Mouse (Mus musculus) lung, embryonic 16.5 days (tissue): Measurements from ENCODE around the gene Cebpb. TPM values are rescaled to one million over a fixed set of nuclear protein-coding genes. Genes with fewer than 3 reads are reported as not detected.

Source experiments
- ATAC-seq: fragments of 200-750 bp; cut with Nextera tagmentation; 2 replicates; pipeline ENCODE4 v1.8.0; 2017; ENCODE audit warnings: low read depth, mild to moderate bottlenecking, moderate library complexity
- H3K27ac ChIP-seq: fragments of 300-500 bp; sonication (generic); 2 replicates; pipeline ENCODE4 v1.5.1; 2014; ENCODE audit warnings: mild to moderate bottlenecking, control low read depth, low read length
- H3K27me3 ChIP-seq: fragments of 300-500 bp; sonication (generic); 2 replicates; pipeline ENCODE4 v1.6.1; 2014; ENCODE audit warnings: low read depth, low read length, mixed read lengths; ENCODE audit not compliant: control insufficient read depth, insufficient read depth
- H3K36me3 ChIP-seq: fragments of 300-500 bp; sonication (generic); 2 replicates; pipeline ENCODE4 v1.6.1; 2014; ENCODE audit warnings: low read length; ENCODE audit not compliant: control insufficient read depth, insufficient read depth
- H3K4me1 ChIP-seq: fragments of 300-500 bp; sonication (generic); replicated peaks from 2 replicates; pipeline ENCODE4 v1.6.1; 2014; ENCODE audit warnings: low read length, mixed read lengths; ENCODE audit not compliant: control insufficient read depth, insufficient read depth
- H3K4me2 ChIP-seq: fragments of 300-500 bp; sonication (generic); 2 replicates; pipeline ENCODE4 v1.6.1; 2014; ENCODE audit warnings: low read depth, low read length, control low read depth
- H3K4me3 ChIP-seq: fragments of 300-500 bp; sonication (generic); 2 replicates; pipeline ENCODE4 v1.5.1; 2014; ENCODE audit warnings: mild to moderate bottlenecking, low read length, control low read depth
- H3K9ac ChIP-seq: fragments of 300-500 bp; sonication (generic); 2 replicates; pipeline ENCODE4 v1.6.1; 2014; ENCODE audit warnings: low read length, control low read depth
- H3K9me3 ChIP-seq: fragments of 300-500 bp; sonication (generic); 2 replicates; pipeline ENCODE4 v1.6.1; 2016; ENCODE audit warnings: low read length; ENCODE audit not compliant: control insufficient read depth
- WGBS: fragments of 180-500 bp; shearing (Covaris S2); extraction: QIAGEN DNeasy Blood & Tissue Kit; methylation state at CpG from one replicate; pipeline ENCODE4 v1.1.7; 2014; 5-methylcytosine and 5-hydroxymethylcytosine counted together
- polyA plus RNA-seq: library from polyadenylated mRNA; unstranded; fragments of >200 nt; fragmentation: Nextera tagmentation; extraction: Ambion mirVana; gene quantifications from 2 replicates; pipeline ENCODE4 v1.2.1, GENCODE M21; 2015

The Cebpb gene
- polyA plus RNA-seq, 1 experiment from 2014 or later: 4.1 TPM

- ATAC-seq: no peak
- Histone ChIP-seq H3K27ac (no peak overlapping the region), H3K4me1 (peaks cover 24% of the 10 kb centered on the region; the same call in 1 of the 2 replicates), H3K4me3 (no peak overlapping the region), H3K36me3 (peaks cover 21% of the 10 kb centered on the region), H3K27me3 (no peaks in the 10 kb centered on the region), H3K4me2 (no peak overlapping the region), H3K9ac (no peak overlapping the region), H3K9me3 (no peaks in the 10 kb centered on the region)
- WGBS: 50% methylated on average over 1 of the region's 1 CpGs
These were observed 5.5 kb downstream of the Cebpb start for GRCm38 (mm10) chr2:167694244-167694643.

DNA sequence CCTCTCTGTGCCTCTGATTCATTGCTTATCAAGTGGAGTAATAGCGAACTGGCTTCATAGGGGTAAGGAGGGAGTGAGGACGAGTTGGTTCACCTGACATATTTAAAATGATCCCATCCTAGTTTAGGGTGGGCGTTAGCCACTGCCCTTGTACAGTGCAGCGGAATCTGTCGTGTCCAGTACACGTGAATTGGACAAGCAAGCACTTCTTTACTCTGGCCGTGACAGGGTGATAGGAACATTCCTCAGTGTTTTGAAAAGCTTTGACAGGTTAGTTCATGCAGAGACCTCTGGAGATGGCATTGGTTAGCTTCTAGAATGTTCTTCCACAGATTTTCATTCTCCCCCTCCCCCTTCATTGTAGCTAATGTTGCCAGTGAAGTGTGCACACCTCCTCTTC, 6.2 kb downstream of the Cebpb start:
- 91% methylated on average over 7 of the region's 7 CpGs for WGBS
- ATAC-seq: no peak
- H3K36me3 ChIP-seq: peaks cover 21% of the 10 kb centered on the region
- no peaks in the 10 kb centered on the region for H3K27me3 ChIP-seq
- no peak overlapping the region for H3K4me2 ChIP-seq
- H3K27ac ChIP-seq: no peak overlapping the region
- H3K9ac ChIP-seq: no peak overlapping the region
- no peak overlapping the region for H3K4me3 ChIP-seq
- peaks cover 24% of the 10 kb centered on the region; the same call in 1 of the 2 replicates for H3K4me1 ChIP-seq
- H3K9me3 ChIP-seq: no peaks in the 10 kb centered on the region

- peaks cover 21% of the 10 kb centered on the region for H3K36me3 ChIP-seq
- WGBS: 77% methylated on average over 14 of the region's 14 CpGs
- H3K27me3 ChIP-seq: no peaks in the 10 kb centered on the region
- H3K4me2 ChIP-seq: no peak overlapping the region
- no peak overlapping the region for H3K9ac ChIP-seq
- ATAC-seq: no peak
- peaks cover 24% of the 10 kb centered on the region; the same call in 1 of the 2 replicates for H3K4me1 ChIP-seq
- no peaks in the 10 kb centered on the region for H3K9me3 ChIP-seq
- no peak overlapping the region for H3K4me3 ChIP-seq
- H3K27ac ChIP-seq: no peak overlapping the region
These were observed 6.8 kb downstream of the Cebpb start for GRCm38 (mm10) chr2:167695491-167695890.

- Histone ChIP-seq H3K27me3 (no peaks in the 10 kb centered on the region), H3K27ac (no peak overlapping the region), H3K9ac (no peak overlapping the region), H3K9me3 (no peaks in the 10 kb centered on the region), H3K4me3 (no peak overlapping the region), H3K4me2 (no peak overlapping the region), H3K36me3 (peaks cover 21% of the 10 kb centered on the region), H3K4me1 (peaks cover 22% of the 10 kb centered on the region; the same call in 1 of the 2 replicates)
- WGBS: 81% methylated on average over 7 of the region's 7 CpGs
- ATAC-seq: no peak
These were observed 7.4 kb downstream of the Cebpb start for GRCm38 (mm10) chr2:167696143-167696542.

- peaks cover 16% of the 10 kb centered on the region for H3K36me3 ChIP-seq
- peak overlapping the region; percentile 82 for H3K27ac ChIP-seq
- no peaks in the 10 kb centered on the region for H3K9me3 ChIP-seq
- peaks cover 10% of the 10 kb centered on the region; the same call in 1 of the 2 replicates for H3K4me1 ChIP-seq
- H3K4me3 ChIP-seq: no peak overlapping the region
- H3K9ac ChIP-seq: peak overlapping the region; percentile 49
- 15% methylated on average over 5 of the region's 5 CpGs for WGBS
- no peaks in the 10 kb centered on the region for H3K27me3 ChIP-seq
- peak overlapping the region; percentile 33; the same call in 1 of the 2 replicates for H3K4me2 ChIP-seq
- peak; percentile 60 for ATAC-seq
These were observed 9.2 kb downstream of the Cebpb start for GRCm38 (mm10) chr2:167697902-167698301.

GRCm38 (mm10) chr2:167700018-167700417, 11.3 kb downstream of the Cebpb start:
- no peak for ATAC-seq
- H3K9ac ChIP-seq: no peak overlapping the region
- 66% methylated on average over 5 of the region's 5 CpGs for WGBS

GRCm38 (mm10) chr2:167701472-167701871, 12.8 kb downstream of the Cebpb start:
- Histone ChIP-seq H3K4me3 (no peak overlapping the region), H3K27me3 (no peaks in the 10 kb centered on the region), H3K4me2 (no peak overlapping the region), H3K9ac (no peak overlapping the region), H3K9me3 (no peaks in the 10 kb centered on the region), H3K27ac (no peak overlapping the region), H3K4me1 (peaks cover 10% of the 10 kb centered on the region; the same call in 1 of the 2 replicates), H3K36me3 (no peaks in the 10 kb centered on the region)
- ATAC-seq: no peak
- WGBS: 75% methylated on average over 5 of the region's 5 CpGs

More at GRCm38 (mm10) chr2:167700018-167700417, 11.3 kb downstream of the Cebpb start:
- no peak overlapping the region for H3K4me3 ChIP-seq
- H3K4me2 ChIP-seq: no peak overlapping the region
- H3K4me1 ChIP-seq: peaks cover 10% of the 10 kb centered on the region; the same call in 1 of the 2 replicates
- peaks cover 5% of the 10 kb centered on the region for H3K36me3 ChIP-seq
- H3K27me3 ChIP-seq: no peaks in the 10 kb centered on the region
- H3K27ac ChIP-seq: no peak overlapping the region
- no peaks in the 10 kb centered on the region for H3K9me3 ChIP-seq

- 68% methylated on average over 6 of the region's 6 CpGs for WGBS
- Histone ChIP-seq H3K9ac (no peak overlapping the region), H3K27me3 (no peaks in the 10 kb centered on the region), H3K27ac (no peak overlapping the region), H3K4me2 (no peak overlapping the region), H3K36me3 (no peaks in the 10 kb centered on the region), H3K9me3 (no peaks in the 10 kb centered on the region), H3K4me1 (peaks cover 10% of the 10 kb centered on the region; the same call in 1 of the 2 replicates), H3K4me3 (no peak overlapping the region)
- no peak for ATAC-seq
These were observed 13.4 kb downstream of the Cebpb start for GRCm38 (mm10) chr2:167702126-167702525.

- no peak overlapping the region for H3K4me3 ChIP-seq
- H3K9ac ChIP-seq: no peak overlapping the region
- H3K4me2 ChIP-seq: no peak overlapping the region
- WGBS: 84% methylated on average over 4 of the region's 4 CpGs
- H3K27me3 ChIP-seq: no peaks in the 10 kb centered on the region
- 0 out of 2 replicates have a peak, but pooled peaks cover 2% of the 10 kb centered on the region for H3K4me1 ChIP-seq
- no peak for ATAC-seq
- no peaks in the 10 kb centered on the region for H3K9me3 ChIP-seq
- no peaks in the 10 kb centered on the region for H3K36me3 ChIP-seq
- H3K27ac ChIP-seq: no peak overlapping the region
These were observed 15.7 kb downstream of the Cebpb start for GRCm38 (mm10) chr2:167704409-167704808.
